Mouse (Mus musculus) heart, postnatal 14 days (tissue): Measurements from ENCODE around the gene Meis2. TPM values are rescaled to one million over a fixed set of nuclear protein-coding genes. Genes with fewer than 3 reads are reported as not detected.

Source experiments
- DNase-seq, 2 experiments: peaks; one replicate each; pipeline ENCODE4 v3.0.0; 2021 to 2022
- intact Hi-C: fragments of 180-260 bp; cut with DNase I; formaldehyde crosslinking; loops from one replicate; pipeline ENCODE4 v1.15.1; 2025
- long read RNA-seq, 2 experiments: library from polyadenylated mRNA; stranded (forward); transcript quantifications; one replicate each; pipeline ENCODE4 v2.0.0; 2021
- total RNA-seq, 2 experiments: library from RNA; stranded (reverse); gene quantifications; 2 replicates each; pipeline ENCODE4 v1.2.3; 2021

Meis2 gene
- 10 to 100 TPM; 19.9 to 21.3 TPM for total RNA-seq
- long read RNA-seq, experiment 1, partial matches to known transcripts: 6 of 12 reads
- long read RNA-seq, experiment 1, other reads (novel, unspliced or antisense): 2 of 12 reads
- long read RNA-seq, experiment 2, partial matches to known transcripts: 5 of 15 reads
- long read RNA-seq, experiment 2, other reads (novel, unspliced or antisense): 4 of 15 reads

GRCm38 (mm10) chr2:116065570-116066005, at the start of gene Meis2:
Gene Meis2 (minus strand): TSS chr2:116065839.
- intact Hi-C loops: loop anchor here (10.0 kb wide), 1 partner anchor 1441 kb away; no protein-coding TSS in a partner anchor

GRCm38 (mm10) chr2:116106194-116106593, 40.6 kb upstream of the Meis2 start:
- intact Hi-C loops: loop anchor here (5.0 to 10.0 kb wide), 2 partner anchors 1671 to 1844 kb away; no protein-coding TSS in a partner anchor
- DNase-seq: peak in 1 of 2 experiments; percentile 3

More at GRCm38 (mm10) chr2:116065570-116066005, at the start of gene Meis2:
- DNase-seq: peak; percentile 83 to 84

- intact Hi-C loops: loop anchor here (2.0 to 10.0 kb wide), 3 partner anchors 246 to 1843 kb away; no protein-coding TSS in a partner anchor
- no peak for DNase-seq
Measured at GRCm38 (mm10) chr2:116105179-116105578, 39.5 kb upstream of the Meis2 start.

- intact Hi-C loops: loop anchor here (5.0 to 10.0 kb wide), 3 partner anchors 586 to 1669 kb away; no protein-coding TSS in a partner anchor
- DNase-seq: no peak
Measured at GRCm38 (mm10) chr2:116103411-116103996, 37.9 kb upstream of the Meis2 start.

GRCm38 (mm10) chr2:116101221-116101620, 35.6 kb upstream of the Meis2 start:
- intact Hi-C loops: loop anchor here (5.0 to 10.0 kb wide), 3 partner anchors 584 to 1666 kb away; no protein-coding TSS in a partner anchor
- DNase-seq: peak; percentile 46 to 71

- DNase-seq: no peak
- intact Hi-C loops: no loop called here
Measured at GRCm38 (mm10) chr2:116080961-116081360, 15.3 kb upstream of the Meis2 start.

- intact Hi-C loops: loop anchor here (10.0 kb wide), 2 partner anchors 564 to 1224 kb away; no protein-coding TSS in a partner anchor
- no peak for DNase-seq
Measured at GRCm38 (mm10) chr2:116078841-116079240, 13.2 kb upstream of the Meis2 start.

- intact Hi-C loops: loop anchor here (10.0 kb wide), 2 partner anchors 563 to 1223 kb away; no protein-coding TSS in a partner anchor
- DNase-seq: no peak
Measured at GRCm38 (mm10) chr2:116077716-116078115, 12.1 kb upstream of the Meis2 start.

- no peak for DNase-seq
- intact Hi-C loops: loop anchor here (10.0 kb wide), 2 partner anchors 562 to 1222 kb away; no protein-coding TSS in a partner anchor
Measured at GRCm38 (mm10) chr2:116076752-116077480, 11.3 kb upstream of the Meis2 start.

- DNase-seq: peak; percentile 55 to 59
- intact Hi-C loops: loop anchor here (10.0 kb wide), 2 partner anchors 561 to 1221 kb away; no protein-coding TSS in a partner anchor
Measured at GRCm38 (mm10) chr2:116075902-116076301, 10.3 kb upstream of the Meis2 start.

GRCm38 (mm10) chr2:116075477-116075876, 9.8 kb upstream of the Meis2 start:
- intact Hi-C loops: loop anchor here (10.0 kb wide), 2 partner anchors 561 to 1221 kb away; no protein-coding TSS in a partner anchor
- peak; percentile 40 to 43 for DNase-seq

- intact Hi-C loops: loop anchor here (10.0 kb wide), 2 partner anchors 560 to 1220 kb away; no protein-coding TSS in a partner anchor
- DNase-seq: no peak
Measured at GRCm38 (mm10) chr2:116074726-116075440, 9.2 kb upstream of the Meis2 start.

- DNase-seq: no peak
- intact Hi-C loops: loop anchor here (10.0 kb wide), 2 partner anchors 559 to 1219 kb away; no protein-coding TSS in a partner anchor
Measured at GRCm38 (mm10) chr2:116074061-116074460, 8.4 kb upstream of the Meis2 start.

GRCm38 (mm10) chr2:116073311-116073904, 7.8 kb upstream of the Meis2 start:
- intact Hi-C loops: loop anchor here (10.0 kb wide), 2 partner anchors 559 to 1219 kb away; no protein-coding TSS in a partner anchor

GRCm38 (mm10) chr2:116072706-116073105, 7.1 kb upstream of the Meis2 start:
- intact Hi-C loops: loop anchor here (10.0 kb wide), 2 partner anchors 558 to 1218 kb away; no protein-coding TSS in a partner anchor
- no peak for DNase-seq

More at GRCm38 (mm10) chr2:116073311-116073904, 7.8 kb upstream of the Meis2 start:
- DNase-seq: no peak

- no peak for DNase-seq
- intact Hi-C loops: loop anchor here (10.0 kb wide), 2 partner anchors 557 to 1217 kb away; no protein-coding TSS in a partner anchor
Measured at GRCm38 (mm10) chr2:116072321-116072640, 6.6 kb upstream of the Meis2 start.

- intact Hi-C loops: loop anchor here (10.0 kb wide), 2 partner anchors 557 to 1217 kb away; no protein-coding TSS in a partner anchor
- DNase-seq: peak; percentile 76 to 81
Measured at GRCm38 (mm10) chr2:116071571-116072320, 6.1 kb upstream of the Meis2 start.
